Mouse (Mus musculus) heart, postnatal 0 days (tissue): ENCODE measurements around the gene Olfr718-ps1. TPM values are rescaled to one million over a fixed set of nuclear protein-coding genes. Genes with fewer than 3 reads are reported as not detected.

Source experiments
- ATAC-seq: fragments of 200-750 bp; cut with Nextera tagmentation; 2 replicates; pipeline ENCODE4 v1.8.0; 2017; ENCODE audit warnings: low read depth, moderate number of reproducible peaks, moderate library complexity; ENCODE audit not compliant: insufficient read depth
- DNase-seq: peaks from one replicate; pipeline ENCODE4 v3.0.0-alpha.2; 2016; ENCODE audit warnings: low spot score
- H3K27ac ChIP-seq: fragments of 300-500 bp; sonication (generic); 2 replicates; pipeline ENCODE4 v1.5.1; 2014; ENCODE audit warnings: low read depth, mild to moderate bottlenecking
- H3K27me3 ChIP-seq: fragments of 300-500 bp; sonication (generic); 2 replicates; pipeline ENCODE4 v1.6.1; 2014; ENCODE audit warnings: low read length, mixed read lengths; ENCODE audit not compliant: control insufficient read depth, insufficient read depth
- H3K36me3 ChIP-seq: fragments of 300-500 bp; sonication (generic); replicated peaks from 2 replicates; pipeline ENCODE4 v1.6.1; 2014; ENCODE audit warnings: low read length, mixed read lengths; ENCODE audit not compliant: control insufficient read depth, insufficient read depth
- H3K4me1 ChIP-seq: fragments of 300-500 bp; sonication (generic); 2 replicates; pipeline ENCODE4 v1.6.1; 2014; ENCODE audit warnings: antibody characterized with exemption; ENCODE audit not compliant: control insufficient read depth, insufficient read depth
- H3K4me2 ChIP-seq: fragments of 300-500 bp; sonication (generic); 2 replicates; pipeline ENCODE4 v1.6.1; 2014; ENCODE audit warnings: low read depth, mild to moderate bottlenecking, low read length, moderate library complexity
- H3K4me3 ChIP-seq: fragments of 300-500 bp; sonication (generic); 2 replicates; pipeline ENCODE4 v1.5.1; 2014; ENCODE audit warnings: low read depth, low read length
- H3K9ac ChIP-seq: fragments of 300-500 bp; sonication (generic); replicated peaks from 2 replicates; pipeline ENCODE4 v1.6.1; 2014; ENCODE audit warnings: low read depth, low read length, mixed read lengths
- H3K9me3 ChIP-seq: fragments of 300-500 bp; sonication (generic); replicated peaks from 2 replicates; pipeline ENCODE4 v1.6.1; 2016; ENCODE audit warnings: low read length; ENCODE audit not compliant: control insufficient read depth
- CTCF ChIP-seq: IDR thresholded peaks from 2 replicates; pipeline ENCODE4 v1.5.1; 2016; ENCODE audit warnings: antibody characterized with exemption, control low read depth, low read depth
- EP300 ChIP-seq: IDR thresholded peaks from 2 replicates; pipeline ENCODE4 v1.6.1; 2016; ENCODE audit warnings: antibody characterized with exemption, low read depth
- WGBS: fragments of 180-500 bp; shearing (Covaris S2); extraction: QIAGEN DNeasy Blood & Tissue Kit; methylation state at CpG from one replicate; pipeline ENCODE4 v1.1.7; 2014; 5-methylcytosine and 5-hydroxymethylcytosine counted together
- polyA plus RNA-seq: library from polyadenylated mRNA; unstranded; fragments of >200 nt; fragmentation: Nextera tagmentation; extraction: Ambion mirVana; gene quantifications from 2 replicates; pipeline ENCODE4 v1.2.1, GENCODE M21; 2015
- total RNA-seq: library from RNA; depleted of rRNA; stranded (reverse); fragments of >200 nt; gene quantifications from 2 replicates; pipeline ENCODE4 v1.2.3, GENCODE M21; 2014; ENCODE audit warnings: low replicate concordance

The Olfr718-ps1 gene
- total and polyA plus RNA-seq, 2 experiments from 2014 or later, result not detected

DNA sequence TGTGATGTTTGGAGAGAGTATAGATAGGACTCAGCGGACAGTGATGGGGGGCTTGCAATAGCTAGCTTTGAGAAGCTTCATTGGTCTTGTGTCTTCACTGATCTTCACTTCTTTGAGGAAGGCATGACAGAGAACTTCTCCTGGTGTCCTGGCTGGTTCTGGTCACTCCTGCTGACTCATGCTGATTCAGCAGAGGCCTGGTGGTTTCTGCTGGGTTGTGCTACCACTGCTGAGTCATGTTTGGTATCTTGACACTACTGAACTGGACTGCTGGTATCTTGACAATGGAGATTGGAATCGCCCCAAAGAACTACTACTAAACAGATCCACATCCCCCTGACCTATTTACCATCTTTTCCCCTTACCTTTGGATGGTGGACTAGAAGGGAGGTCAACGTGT, 8.2 kb upstream of the Olfr718-ps1 start:
- no peaks in the 10 kb centered on the region for H3K4me1 ChIP-seq
- no peaks in the 10 kb centered on the region for H3K9me3 ChIP-seq
- no peak for DNase-seq
- H3K27me3 ChIP-seq, result peaks cover 29% of the 10 kb centered on the region; the same call in 1 of the 2 replicates
- no peak overlapping the region for H3K27ac ChIP-seq
- ATAC-seq, result no peak
- TF ChIP-seq EP300 (no peak), CTCF (no peak)
- H3K4me3 ChIP-seq, result no peak overlapping the region
- no peak overlapping the region for H3K9ac ChIP-seq
- no peak overlapping the region for H3K4me2 ChIP-seq
- 84% methylated on average over 3 of the region's 3 CpGs for WGBS
- no peaks in the 10 kb centered on the region for H3K36me3 ChIP-seq

DNA sequence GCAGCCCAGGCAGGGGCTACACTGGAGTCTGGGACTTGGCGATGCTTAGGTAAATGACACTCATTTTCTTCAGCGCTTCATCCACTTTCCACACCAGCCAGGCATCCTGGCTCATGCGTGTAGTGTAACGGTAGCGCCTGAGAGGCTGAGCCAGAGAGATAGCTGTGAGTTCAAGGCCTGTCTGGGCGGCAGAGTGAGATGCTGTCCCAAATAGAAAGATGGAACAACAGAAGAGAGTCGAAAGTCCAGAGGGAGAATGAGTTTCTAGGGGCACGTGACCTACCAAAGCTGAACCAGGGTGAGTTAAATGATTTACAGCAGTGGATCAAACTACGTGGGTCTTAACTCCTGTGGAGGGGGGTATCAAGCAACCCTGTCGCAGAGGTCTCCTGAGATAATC, 6.4 kb upstream of the Olfr718-ps1 start:
- WGBS, result 84% methylated on average over 10 of the region's 10 CpGs

DNA sequence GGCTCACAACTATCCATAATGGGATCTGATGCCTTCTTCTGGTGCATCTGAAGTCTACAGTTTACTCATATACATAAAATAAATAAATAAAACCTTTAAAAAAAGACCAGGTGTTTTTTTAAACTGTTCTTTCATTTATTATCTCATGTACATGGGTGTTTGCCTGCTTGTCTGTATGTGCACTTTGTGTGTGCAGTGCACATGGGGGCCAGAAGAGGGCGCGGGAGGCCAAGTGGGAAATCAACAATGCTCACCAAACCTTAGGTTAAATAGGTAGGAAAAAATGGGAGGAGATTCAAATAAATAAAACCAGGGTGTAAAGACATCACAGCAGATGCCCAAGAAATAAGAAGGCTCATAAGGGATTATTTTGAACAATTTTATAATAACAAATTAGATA, 2.7 kb upstream of the Olfr718-ps1 start:
- ATAC-seq, result no peak
- H3K9me3 ChIP-seq, result no peaks in the 10 kb centered on the region
- no peaks in the 10 kb centered on the region for H3K4me1 ChIP-seq
- 70% methylated on average over 2 of the region's 2 CpGs for WGBS
- H3K27ac ChIP-seq, result no peak overlapping the region
- H3K27me3 ChIP-seq, result no peaks in the 10 kb centered on the region
- H3K9ac ChIP-seq, result no peak overlapping the region
- H3K4me3 ChIP-seq, result no peak overlapping the region
- H3K36me3 ChIP-seq, result no peaks in the 10 kb centered on the region
- TF ChIP-seq CTCF (no peak), EP300 (no peak)
- no peak overlapping the region for H3K4me2 ChIP-seq
- DNase-seq, result no peak

More for the DNA sequence above, 6.4 kb upstream of the Olfr718-ps1 start:
- Histone ChIP-seq H3K4me1 (no peaks in the 10 kb centered on the region), H3K27ac (no peak overlapping the region), H3K9me3 (no peaks in the 10 kb centered on the region), H3K4me2 (no peak overlapping the region), H3K36me3 (no peaks in the 10 kb centered on the region), H3K9ac (no peak overlapping the region), H3K4me3 (no peak overlapping the region), H3K27me3 (peaks cover 29% of the 10 kb centered on the region; the same call in 1 of the 2 replicates)
- TF ChIP-seq CTCF (no peak), EP300 (no peak)
- DNase-seq (no peak), ATAC-seq (no peak)

- WGBS, result 91% methylated on average over 2 of the region's 2 CpGs
- no peak overlapping the region for H3K4me2 ChIP-seq
- TF ChIP-seq CTCF, result no peak
- ATAC-seq (no peak), DNase-seq (no peak)
- no peak overlapping the region for H3K9ac ChIP-seq
- H3K4me3 ChIP-seq, result no peak overlapping the region
- no peaks in the 10 kb centered on the region for H3K27me3 ChIP-seq
- H3K36me3 ChIP-seq, result no peaks in the 10 kb centered on the region
- no peaks in the 10 kb centered on the region for H3K9me3 ChIP-seq
- H3K27ac ChIP-seq, result no peak overlapping the region
- no peaks in the 10 kb centered on the region for H3K4me1 ChIP-seq
Observed at GRCm38 (mm10) chr5:143149536-143149935, 2.2 kb upstream of the Olfr718-ps1 start.

GRCm38 (mm10) chr5:143148661-143149060, 1.3 kb upstream of the Olfr718-ps1 start:
- DNase-seq, result no peak
- no peaks in the 10 kb centered on the region for H3K9me3 ChIP-seq
- H3K36me3 ChIP-seq, result no peaks in the 10 kb centered on the region
- H3K4me1 ChIP-seq, result no peaks in the 10 kb centered on the region
- H3K9ac ChIP-seq, result no peak overlapping the region
- 82% methylated on average over 5 of the region's 5 CpGs for WGBS
- H3K4me3 ChIP-seq, result no peak overlapping the region
- no peaks in the 10 kb centered on the region for H3K27me3 ChIP-seq
- no peak overlapping the region for H3K4me2 ChIP-seq
- TF ChIP-seq EP300 (no peak), CTCF (no peak)
- H3K27ac ChIP-seq, result no peak overlapping the region
- no peak for ATAC-seq

DNA sequence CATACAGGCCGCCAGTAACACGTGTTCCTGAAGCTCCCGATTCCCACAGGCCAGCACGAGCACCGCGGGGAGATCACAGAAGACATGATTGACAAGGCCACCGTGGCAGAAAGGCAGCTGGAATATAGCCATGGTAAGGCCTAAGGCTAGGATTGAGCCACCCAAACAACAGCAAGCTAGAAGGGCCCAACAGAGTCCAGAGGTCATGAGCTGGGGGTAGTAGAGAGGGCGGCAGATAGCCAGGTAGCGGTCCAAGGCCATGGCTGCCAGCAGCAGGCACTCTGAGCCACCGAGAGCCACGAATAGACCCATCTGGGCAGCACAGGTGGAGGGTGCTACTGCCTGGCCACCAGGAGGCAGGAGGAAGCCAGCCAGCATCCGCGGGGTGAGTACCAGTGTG, 9.8 kb downstream of the Olfr718-ps1 start:
- Histone ChIP-seq H3K4me3 (no peak overlapping the region), H3K4me1 (peaks cover 11% of the 10 kb centered on the region; the same call in 1 of the 2 replicates), H3K9ac (no peak overlapping the region), H3K27ac (no peak overlapping the region), H3K4me2 (no peak overlapping the region), H3K9me3 (no peaks in the 10 kb centered on the region), H3K36me3 (no peaks in the 10 kb centered on the region), H3K27me3 (no peaks in the 10 kb centered on the region)
- ATAC-seq (no peak), DNase-seq (no peak)
- no peak for TF ChIP-seq EP300
- no peak for TF ChIP-seq CTCF
- 78% methylated on average over 13 of the region's 13 CpGs for WGBS
